Mouse (Mus musculus) gastrocnemius, adult 2 months (tissue): ENCODE measurements at regions not wholly inside any gene's neighbourhood (a gene's known extent, or its start where the extent isn't known, plus 50 kb on each side); places are given as distances from the start of the nearest gene placed in this dataset.

Source experiments
- DNase-seq: peaks from one replicate; pipeline ENCODE4 v3.0.0; 2022
- H3K27ac ChIP-seq: fragments of 200-600 bp; 2 replicates; pipeline ENCODE4 v1.8.1; 2022; ENCODE audit warnings: mild to moderate bottlenecking
- H3K4me3 ChIP-seq: fragments of 200-600 bp; 2 replicates; pipeline ENCODE4 v1.8.1; 2022; ENCODE audit warnings: mild to moderate bottlenecking, moderate library complexity
- CTCF ChIP-seq: fragments of 200-600 bp; IDR thresholded peaks from 2 replicates; pipeline ENCODE4 v1.8.1; 2022; ENCODE audit warnings: antibody characterized with exemption, mild to moderate bottlenecking, moderate library complexity
- intact Hi-C: fragments of 180-260 bp; cut with DNase I; formaldehyde crosslinking; loops from one replicate; pipeline ENCODE4 v1.15.1; 2025

DNA sequence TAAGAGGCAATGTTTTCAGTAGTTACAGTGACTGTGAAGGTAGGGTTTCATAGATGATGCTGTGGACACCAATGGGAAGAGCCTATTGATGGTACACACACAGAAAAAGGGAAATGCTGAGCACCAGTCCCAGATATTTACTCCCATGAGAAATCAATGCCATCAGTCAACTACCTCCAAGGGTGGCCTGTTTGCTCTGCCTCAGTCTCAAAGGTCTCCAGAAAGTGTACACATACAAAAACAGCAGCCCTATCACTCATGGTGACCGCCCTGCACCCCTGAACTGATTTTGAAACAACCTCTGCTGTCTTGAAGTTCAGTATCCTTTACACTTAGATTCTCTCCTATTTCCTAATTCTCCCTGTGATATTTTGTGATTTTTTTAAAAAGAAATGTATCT lies 187.2 kb downstream of the Lurap1l start:
- H3K27ac ChIP-seq, result no peak overlapping the region
- intact Hi-C loops, result no loop called here
- no peak overlapping the region for H3K4me3 ChIP-seq
- no peak for DNase-seq
- no peak for TF ChIP-seq CTCF

DNA sequence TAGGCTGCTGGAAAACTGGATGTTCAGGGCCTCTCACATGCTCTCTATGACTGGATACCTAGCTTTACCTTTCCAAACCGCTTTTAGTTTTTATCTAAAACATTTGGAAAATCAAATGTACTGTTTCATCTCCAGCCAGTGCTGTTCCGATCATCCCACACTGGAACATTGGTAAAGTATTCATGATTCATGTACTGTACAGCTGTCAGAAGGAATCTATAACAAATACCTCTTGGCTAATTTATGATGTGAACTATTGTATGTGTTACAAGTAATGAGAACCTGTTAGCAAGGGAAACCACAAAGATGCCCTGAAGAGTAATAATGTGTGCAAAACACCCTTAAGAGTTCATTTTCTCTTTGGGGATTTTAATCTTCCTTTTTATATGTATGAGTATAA lies 190.6 kb downstream of the Lurap1l start:
- TF ChIP-seq CTCF, result no peak
- intact Hi-C loops, result no loop called here
- DNase-seq, result no peak
- Histone ChIP-seq H3K27ac (no peak overlapping the region), H3K4me3 (no peak overlapping the region)

DNA sequence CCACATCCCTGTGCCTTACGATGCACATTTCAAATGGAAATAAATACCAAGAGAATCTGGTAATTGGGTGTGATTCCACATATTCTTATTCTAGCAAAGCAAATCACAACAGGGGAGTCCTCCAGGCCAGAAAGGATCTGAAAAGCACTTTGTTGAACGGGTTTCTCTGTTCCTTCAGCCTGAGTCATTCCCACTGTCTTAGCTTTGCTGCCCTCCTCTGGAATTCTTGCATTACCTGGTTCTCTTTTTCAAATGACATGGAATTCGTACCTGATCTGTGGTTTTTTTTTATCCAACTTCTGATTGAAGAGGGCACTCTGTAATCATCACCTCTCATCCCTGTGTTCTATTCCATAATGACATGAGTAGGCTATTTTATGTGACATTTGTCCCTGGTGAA lies 200.9 kb downstream of the Lurap1l start:
- DNase-seq, result no peak
- TF ChIP-seq CTCF, result peak; percentile 48
- Histone ChIP-seq H3K27ac (no peak overlapping the region), H3K4me3 (no peak overlapping the region)
- intact Hi-C loops, result no loop called here

DNA sequence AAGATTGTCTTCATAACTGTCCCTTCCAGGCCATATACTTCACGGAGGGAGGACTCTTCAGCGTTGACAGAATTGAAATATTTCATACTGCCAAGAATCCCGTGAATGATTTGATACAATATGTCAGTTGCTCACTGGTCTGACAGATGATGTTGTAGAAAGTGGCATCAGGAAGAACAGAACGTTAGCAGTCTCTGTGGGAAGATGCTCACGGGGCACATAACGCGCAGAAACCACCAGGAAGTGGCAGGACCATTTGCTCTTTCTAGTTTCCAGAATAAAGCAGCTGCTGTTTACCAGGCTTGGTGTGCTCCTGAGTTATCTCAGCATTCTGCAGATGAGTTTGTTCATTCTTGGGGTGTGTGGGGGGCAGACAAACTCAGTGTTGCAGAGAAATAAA lies 206.0 kb downstream of the Lurap1l start:
- intact Hi-C loops, result no loop called here
- Histone ChIP-seq H3K27ac (no peak overlapping the region), H3K4me3 (no peak overlapping the region)
- TF ChIP-seq CTCF, result no peak
- no peak for DNase-seq

DNA sequence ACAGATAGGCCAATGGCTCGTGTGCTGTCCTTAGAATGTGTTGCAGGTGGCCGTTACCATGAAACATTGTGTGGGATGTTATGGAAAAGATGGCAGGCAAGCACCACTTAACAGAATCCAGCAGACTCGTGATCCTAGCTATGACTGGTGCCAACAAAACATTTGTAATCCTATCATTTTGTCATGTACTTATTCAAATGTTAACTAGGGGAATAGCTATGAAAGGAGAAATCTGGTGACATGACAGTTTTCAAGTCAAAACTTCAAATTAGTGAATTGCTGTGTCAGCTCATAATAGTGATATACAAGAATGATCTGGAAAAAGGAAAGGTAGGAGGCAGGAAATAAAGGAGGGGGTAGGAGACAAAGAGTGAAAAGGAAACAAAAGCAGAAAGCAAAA lies 213.7 kb downstream of the Lurap1l start:
- no peak overlapping the region for H3K27ac ChIP-seq
- TF ChIP-seq CTCF, result no peak
- intact Hi-C loops, result no loop called here
- DNase-seq, result no peak
- no peak overlapping the region for H3K4me3 ChIP-seq

DNA sequence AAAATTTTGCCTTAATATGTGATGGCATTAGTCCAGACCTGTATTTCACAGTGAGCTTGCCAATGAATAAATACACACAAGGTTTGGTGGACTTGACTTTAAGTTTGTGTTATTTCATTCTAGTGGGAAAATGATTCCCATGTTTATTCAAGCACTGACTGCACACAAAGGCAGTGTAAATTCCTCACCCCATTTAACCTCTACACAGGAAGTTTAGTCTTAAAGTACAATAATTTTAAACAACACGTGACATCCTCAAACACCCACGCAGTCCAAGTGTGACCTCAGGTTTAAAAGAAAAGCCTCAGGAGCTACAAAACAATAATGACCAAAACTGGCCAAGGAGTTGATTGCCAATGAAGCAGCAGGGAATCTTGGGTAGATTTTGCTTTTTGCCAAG lies 219.4 kb downstream of the Lurap1l start:
- Histone ChIP-seq H3K4me3 (no peak overlapping the region), H3K27ac (no peak overlapping the region)
- TF ChIP-seq CTCF, result no peak
- intact Hi-C loops, result no loop called here
- DNase-seq, result no peak

DNA sequence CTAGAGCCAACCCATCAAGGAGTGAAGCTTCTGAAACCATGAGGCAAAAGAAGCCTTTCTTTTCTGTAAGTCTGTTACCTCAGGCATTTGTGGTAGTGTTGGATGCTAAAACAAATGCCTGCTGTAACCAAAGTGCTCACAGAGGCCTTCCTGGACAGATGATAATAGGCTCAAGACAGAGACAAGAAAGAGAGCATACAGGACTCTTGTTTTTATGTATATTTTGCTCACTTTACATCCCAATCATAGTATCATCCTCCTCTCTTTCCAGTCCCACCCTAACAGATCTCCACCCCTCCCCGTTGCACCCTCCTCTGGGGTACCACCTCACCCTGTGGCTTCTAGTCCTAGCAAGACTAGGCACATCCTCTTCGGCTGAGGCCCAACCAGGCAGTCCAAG lies 262.7 kb downstream of the Lurap1l start:
- no peak overlapping the region for H3K4me3 ChIP-seq
- intact Hi-C loops, result loop anchor here (10.0 kb wide), 1 partner anchor 1762 kb away; no protein-coding TSS in a partner anchor
- TF ChIP-seq CTCF, result no peak
- no peak for DNase-seq
- no peak overlapping the region for H3K27ac ChIP-seq

DNA sequence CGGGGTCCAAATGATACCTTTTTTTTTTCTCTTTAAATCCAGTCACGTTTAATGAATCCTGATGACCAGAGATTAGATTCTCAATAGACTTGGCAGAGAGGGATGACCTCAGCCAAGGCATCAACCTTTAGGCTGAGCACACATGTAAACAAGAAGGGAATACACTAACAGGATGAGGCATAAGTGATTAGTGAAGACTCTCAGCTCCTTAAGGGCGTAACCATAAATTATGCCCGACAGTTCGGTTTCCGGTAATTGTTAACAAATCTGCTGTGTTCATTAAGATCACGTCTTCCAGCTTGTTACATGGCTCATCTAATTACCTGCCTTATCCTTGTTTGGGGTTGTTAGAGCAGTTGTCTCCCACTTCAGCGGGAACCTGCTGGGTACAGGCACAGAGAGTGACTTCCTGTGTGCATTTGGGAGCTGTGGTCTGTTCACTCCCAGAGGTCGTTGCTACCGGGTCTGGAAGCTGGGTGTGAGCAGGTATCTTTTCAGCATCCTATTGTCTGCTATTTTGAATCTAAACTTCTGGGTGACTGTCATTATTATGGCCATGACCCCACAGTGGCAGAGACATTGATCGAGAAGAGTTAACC lies 265.1 kb downstream of the Mpdz start:
- intact Hi-C loops, result loop anchor here (1.0 to 10.0 kb wide), 2 partner anchors 75 to 1757 kb away; no protein-coding TSS in a partner anchor
- Histone ChIP-seq H3K4me3 (no peak overlapping the region), H3K27ac (peak overlapping the region; percentile 56)
- TF ChIP-seq CTCF, result no peak
- no peak for DNase-seq

DNA sequence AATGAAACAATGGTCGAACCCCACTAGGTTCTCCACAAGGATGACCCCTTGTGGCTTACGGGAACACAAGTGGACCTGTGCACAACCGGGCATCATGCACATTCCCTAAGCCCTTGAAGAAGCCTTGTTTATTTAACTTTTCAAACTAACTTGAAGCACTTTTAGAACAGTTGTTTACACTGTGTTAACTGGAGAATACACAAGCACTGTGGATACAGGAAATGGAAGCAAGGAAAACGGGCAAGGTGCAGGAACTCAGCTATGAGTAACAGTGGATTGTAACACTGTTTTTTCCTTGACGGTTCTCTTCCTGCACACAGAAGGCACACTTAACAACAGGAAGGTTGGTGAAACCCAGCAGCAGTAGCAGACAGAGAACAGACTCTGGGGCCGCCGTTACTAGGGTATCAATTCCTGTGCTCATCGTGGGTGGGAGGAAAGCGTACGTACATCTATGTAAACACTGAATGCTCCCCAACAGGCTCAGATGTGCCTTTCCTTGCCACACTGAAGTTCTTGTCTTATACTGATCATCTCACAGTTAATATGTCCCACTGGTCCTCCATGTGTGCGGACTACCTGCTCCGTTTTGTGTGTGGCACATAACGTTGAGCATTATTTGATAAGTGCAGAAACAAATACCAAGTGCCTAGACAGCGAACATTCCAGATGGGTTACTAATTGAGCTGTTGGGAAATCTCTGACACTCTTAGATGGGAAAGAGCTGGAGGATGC lies 264.4 kb downstream of the Mpdz start:
- no peak for DNase-seq
- Histone ChIP-seq H3K27ac (peak overlapping the region; percentile 56), H3K4me3 (no peak overlapping the region)
- no peak for TF ChIP-seq CTCF
- intact Hi-C loops, result loop anchor here (1.0 to 10.0 kb wide), 2 partner anchors 74 to 1757 kb away; no protein-coding TSS in a partner anchor

DNA sequence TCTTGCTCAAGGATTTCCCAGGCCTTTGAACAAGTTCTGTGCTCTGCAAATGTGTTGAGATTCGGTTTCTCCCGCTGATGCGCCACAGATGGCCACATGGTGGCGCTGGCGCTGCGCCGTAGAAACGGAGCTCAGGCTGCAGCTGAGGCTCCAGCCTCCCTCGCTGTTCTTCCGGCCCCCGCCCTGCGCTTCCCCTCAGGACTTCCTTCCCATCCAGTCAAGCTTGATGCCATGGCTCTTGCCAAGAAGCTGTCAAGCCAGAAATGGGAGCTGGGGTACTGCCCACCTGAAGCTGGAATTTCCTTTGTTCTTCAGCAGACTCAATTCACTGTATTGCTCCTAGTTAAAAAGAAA lies 263.9 kb downstream of the Mpdz start:
- Histone ChIP-seq H3K27ac (peak overlapping the region; percentile 56; the same call in 1 of the 2 replicates), H3K4me3 (no peak overlapping the region)
- DNase-seq, result peak; percentile 87
- TF ChIP-seq CTCF, result peak; percentile 98
- intact Hi-C loops, result loop anchor here (1.0 to 10.0 kb wide), 2 partner anchors 74 to 1756 kb away; no protein-coding TSS in a partner anchor

DNA sequence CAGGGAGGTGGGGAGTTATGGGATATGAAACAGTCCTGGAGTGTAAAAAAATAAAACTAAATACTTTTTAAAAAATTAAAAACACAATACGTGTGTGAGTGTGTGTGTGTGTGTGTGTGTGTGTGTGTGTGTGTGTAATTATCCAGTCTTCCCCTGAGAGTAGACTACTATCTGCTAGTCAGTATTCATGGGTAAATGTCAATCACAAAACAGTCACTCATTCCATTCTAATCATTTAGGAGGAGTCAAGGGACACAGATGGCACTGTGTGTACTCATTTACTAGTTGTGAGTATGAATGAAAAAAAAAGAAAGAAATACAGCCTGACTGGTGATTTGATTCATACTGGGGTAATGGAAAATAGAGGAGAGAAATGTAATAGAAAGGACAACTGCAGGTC lies 226.5 kb downstream of the Mpdz start:
- intact Hi-C loops, result no loop called here
- no peak for DNase-seq
- Histone ChIP-seq H3K27ac (no peak overlapping the region), H3K4me3 (no peak overlapping the region)
- no peak for TF ChIP-seq CTCF

DNA sequence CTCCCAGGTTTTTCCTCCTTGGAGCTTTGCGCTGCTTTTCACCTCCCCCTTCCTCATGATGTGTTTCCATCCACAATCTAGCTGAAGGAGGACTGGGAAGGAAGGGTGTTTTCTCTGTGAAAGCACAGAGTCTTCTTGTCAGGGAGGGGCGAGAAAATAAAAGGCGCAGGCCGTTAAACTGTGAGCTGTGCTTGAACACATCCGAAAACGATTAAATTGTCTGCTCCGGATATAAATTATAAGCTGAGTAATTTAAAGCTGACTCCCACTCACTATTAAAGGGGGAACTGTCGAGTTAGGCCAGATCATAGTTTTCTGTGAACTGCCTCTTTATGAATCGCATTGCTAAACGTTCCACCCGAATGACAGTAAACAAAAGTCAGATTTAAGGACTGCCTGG lies 224.6 kb downstream of the Mpdz start:
- no peak for DNase-seq
- no peak overlapping the region for H3K27ac ChIP-seq
- no peak for TF ChIP-seq CTCF
- H3K4me3 ChIP-seq, result no peak overlapping the region
- intact Hi-C loops, result no loop called here

DNA sequence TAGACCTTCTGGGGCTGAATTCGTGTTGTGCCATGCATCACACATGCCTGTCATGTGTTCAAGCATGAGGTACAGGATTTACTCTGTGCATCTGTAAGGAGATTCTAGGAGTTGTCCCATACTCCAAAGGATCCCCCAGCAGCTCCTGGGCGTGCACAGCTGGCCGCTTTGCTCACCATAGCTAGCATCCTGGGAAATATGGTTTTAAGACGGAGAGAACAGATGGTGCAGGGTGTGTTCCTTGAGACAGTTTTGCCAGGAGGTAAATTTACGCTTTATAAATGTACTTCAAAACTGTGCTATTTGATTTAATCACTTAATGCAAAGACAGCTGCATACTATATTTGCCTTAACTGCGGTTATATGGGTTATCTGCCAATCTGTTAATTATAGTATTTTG lies 220.6 kb downstream of the Mpdz start:
- Histone ChIP-seq H3K4me3 (no peak overlapping the region), H3K27ac (no peak overlapping the region)
- DNase-seq, result no peak
- intact Hi-C loops, result no loop called here
- no peak for TF ChIP-seq CTCF
